Mouse (Mus musculus): ENCODE results near the gene Dlgap3. TPM values are rescaled to one million over a fixed set of nuclear protein-coding genes. Genes with fewer than 3 reads are reported as not detected.

The Dlgap3 gene
- polyA plus RNA-seq, 1 experiment from 2014 or later: 11.7 TPM

DNA sequence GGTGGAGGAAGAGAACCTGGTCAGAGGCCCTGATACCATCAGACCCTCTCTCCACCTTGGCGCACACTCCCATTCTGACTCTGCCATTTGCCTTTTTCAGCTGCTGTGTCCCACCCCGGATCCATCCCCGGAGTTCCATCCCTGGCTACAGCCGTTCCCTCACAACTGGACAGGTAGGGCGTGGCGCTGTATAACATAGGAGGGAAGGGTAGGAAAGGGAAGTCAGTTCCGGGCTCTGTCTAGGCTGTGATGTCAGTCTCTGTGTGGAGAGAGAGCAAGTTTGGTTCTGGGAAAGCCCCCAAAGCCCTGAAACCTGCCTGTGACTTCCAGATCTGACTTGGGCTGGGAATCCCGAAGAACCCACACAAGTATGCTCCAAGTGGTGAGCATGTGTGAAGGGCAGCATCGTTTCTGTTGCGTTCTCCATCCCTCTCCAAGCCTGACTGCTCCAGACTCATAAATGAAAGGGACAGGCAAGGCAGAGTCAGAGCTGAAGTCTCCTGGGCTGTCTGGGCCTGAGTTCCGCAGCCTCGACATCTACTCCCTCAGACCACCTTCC is 31.2 kb downstream of the Dlgap3 start:
- Histone ChIP-seq H3K9me3 (no peaks in the 10 kb centered on the region), H3K9ac (no peak overlapping the region), H3K36me3 (no peaks in the 10 kb centered on the region), H3K27me3 (replicated peaks) (no peaks in the 10 kb centered on the region), H3K27ac (no peak overlapping the region), H3K4me3 (no peak overlapping the region), H3K4me1 (peaks cover 9% of the 10 kb centered on the region), H3K4me2 (replicated peaks) (no peak overlapping the region)
- ATAC-seq (ENCODE audit: low FRiP score, low read depth): no peak
- WGBS: 91% methylated on average over 12 of the region's 12 CpGs

- Histone ChIP-seq H3K4me3 (no peak overlapping the region), H3K36me3 (no peaks in the 10 kb centered on the region), H3K27ac (no peak overlapping the region), H3K9ac (no peak overlapping the region), H3K9me3 (no peaks in the 10 kb centered on the region), H3K4me2 (replicated peaks) (no peak overlapping the region), H3K4me1 (peaks cover 9% of the 10 kb centered on the region), H3K27me3 (replicated peaks) (no peaks in the 10 kb centered on the region)
- no peak for ATAC-seq (ENCODE audit: low FRiP score, low read depth)
- WGBS: 68% methylated on average over 13 of the region's 13 CpGs
Measured at GRCm38 (mm10) chr4:127200769-127201617, 32.0 kb downstream of the Dlgap3 start.

- Histone ChIP-seq H3K27ac (no peak overlapping the region), H3K4me3 (no peak overlapping the region), H3K36me3 (no peaks in the 10 kb centered on the region), H3K27me3 (replicated peaks) (no peaks in the 10 kb centered on the region), H3K4me1 (peaks cover 9% of the 10 kb centered on the region), H3K9me3 (no peaks in the 10 kb centered on the region), H3K9ac (no peak overlapping the region), H3K4me2 (replicated peaks) (no peak overlapping the region)
- WGBS: 82% methylated on average over 1 of the region's 1 CpGs
- no peak for ATAC-seq (ENCODE audit: low FRiP score, low read depth)
Measured at GRCm38 (mm10) chr4:127203081-127203480, 34.1 kb downstream of the Dlgap3 start.

DNA sequence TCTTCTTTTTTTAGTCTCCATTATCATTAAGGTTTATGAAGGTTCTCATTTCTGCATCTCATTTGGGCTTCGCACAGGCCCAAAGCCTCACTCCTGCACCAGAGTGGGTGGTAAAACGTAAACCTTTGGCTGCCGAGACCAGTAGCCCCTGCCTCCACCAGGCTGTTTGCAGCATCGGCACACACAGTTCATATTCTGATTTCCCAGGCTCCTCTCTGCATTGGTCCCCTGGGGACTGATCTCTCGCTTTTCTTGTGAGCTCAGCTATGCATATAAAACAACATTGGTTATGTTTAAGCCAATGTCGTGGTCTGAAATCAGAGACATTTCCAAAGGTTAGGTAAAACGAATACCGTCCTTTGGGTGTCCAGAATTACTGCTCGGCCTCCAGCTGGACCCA is 42.3 kb downstream of the Dlgap3 start:
- H3K27me3 ChIP-seq (replicated peaks): peaks cover 17% of the 10 kb centered on the region
- no peak overlapping the region for H3K27ac ChIP-seq
- WGBS: 63% methylated on average over 9 of the region's 9 CpGs
- H3K9me3 ChIP-seq: no peaks in the 10 kb centered on the region
- no peak overlapping the region for H3K9ac ChIP-seq
- ATAC-seq (ENCODE audit: low FRiP score, low read depth): no peak
- H3K36me3 ChIP-seq: no peaks in the 10 kb centered on the region
- H3K4me2 ChIP-seq (replicated peaks): no peak overlapping the region
- peaks cover 6% of the 10 kb centered on the region for H3K4me1 ChIP-seq
- no peak overlapping the region for H3K4me3 ChIP-seq

DNA sequence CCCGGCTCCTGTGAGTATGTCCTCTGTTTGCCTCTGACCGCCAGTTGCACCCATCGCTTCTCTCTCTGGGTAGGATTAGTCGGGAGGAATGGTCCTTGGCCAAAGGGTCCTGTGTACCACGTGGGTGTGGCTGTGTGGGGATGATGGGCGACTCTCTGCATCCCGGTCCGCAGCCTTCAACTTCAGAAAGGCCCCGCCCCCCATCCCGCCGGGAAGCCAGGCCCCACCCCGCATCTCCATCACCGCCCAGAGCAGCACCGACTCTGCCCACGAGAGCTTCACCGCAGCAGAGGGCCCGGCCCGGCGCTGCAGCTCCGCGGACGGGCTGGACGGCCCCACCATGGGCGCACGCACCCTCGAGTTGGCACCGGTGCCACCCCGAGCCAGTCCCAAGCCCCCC is 45.5 kb downstream of the Dlgap3 start:
- H3K27ac ChIP-seq: no peak overlapping the region
- 16% methylated on average over 28 of the region's 28 CpGs for WGBS
- H3K9me3 ChIP-seq: no peaks in the 10 kb centered on the region
- H3K27me3 ChIP-seq (replicated peaks): peaks cover 17% of the 10 kb centered on the region
- peaks cover 6% of the 10 kb centered on the region for H3K4me1 ChIP-seq
- peak; percentile 21; the same call in 1 of the 2 replicates for ATAC-seq (ENCODE audit: low FRiP score, low read depth)
- peak overlapping the region; percentile 47 for H3K4me2 ChIP-seq (replicated peaks)
- no peaks in the 10 kb centered on the region for H3K36me3 ChIP-seq
- no peak overlapping the region for H3K9ac ChIP-seq
- H3K4me3 ChIP-seq: peak overlapping the region; percentile 21; the same call in 1 of the 2 replicates

DNA sequence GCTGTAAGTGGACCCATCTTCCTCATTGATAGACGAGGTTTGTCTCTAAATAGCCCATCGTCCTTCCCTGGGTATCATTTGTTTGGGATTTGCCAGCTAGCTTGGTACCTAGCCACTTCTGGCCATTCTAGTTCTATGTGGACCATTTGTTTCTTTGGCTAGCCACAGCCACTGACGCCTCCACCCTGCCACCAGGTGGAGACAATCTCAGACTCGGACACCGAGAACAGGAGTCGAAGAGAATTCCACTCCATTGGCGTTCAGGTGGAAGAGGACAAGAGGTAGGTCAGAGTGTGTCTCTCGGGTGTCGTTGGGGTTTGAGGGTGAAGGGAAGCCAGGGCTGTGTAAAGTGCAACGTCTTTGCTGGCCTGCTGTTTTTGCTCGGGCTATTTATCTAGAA is 46.1 kb downstream of the Dlgap3 start:
- Histone ChIP-seq H3K4me1 (peaks cover 6% of the 10 kb centered on the region), H3K4me2 (replicated peaks) (no peak overlapping the region; the same call in 1 of the 2 replicates), H3K27ac (no peak overlapping the region), H3K36me3 (no peaks in the 10 kb centered on the region), H3K4me3 (no peak overlapping the region), H3K27me3 (replicated peaks) (peaks cover 17% of the 10 kb centered on the region), H3K9ac (no peak overlapping the region), H3K9me3 (no peaks in the 10 kb centered on the region)
- no peak for ATAC-seq (ENCODE audit: low FRiP score, low read depth)
- WGBS: 63% methylated on average over 11 of the region's 11 CpGs

DNA sequence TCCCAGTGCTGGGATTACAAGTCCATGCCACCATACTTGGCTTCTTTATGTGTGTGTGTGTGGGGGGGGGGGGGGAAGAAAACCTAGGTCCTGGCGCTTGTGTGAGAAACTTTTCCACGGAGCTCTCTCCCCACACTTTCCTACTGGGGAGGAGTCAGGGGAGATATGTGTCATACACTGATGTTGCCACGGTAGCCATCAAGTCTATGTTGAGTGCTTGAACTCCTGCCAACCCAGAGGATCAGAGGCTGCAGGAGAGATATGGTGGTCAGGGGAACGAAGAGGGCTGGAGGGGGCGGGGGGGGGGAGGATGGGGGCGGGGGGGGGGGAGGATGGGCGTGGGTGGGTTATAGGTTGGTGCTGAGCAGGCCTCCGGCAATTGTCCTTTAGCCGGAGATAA is 46.8 kb downstream of the Dlgap3 start:
- H3K27me3 ChIP-seq (replicated peaks): peaks cover 17% of the 10 kb centered on the region
- H3K4me1 ChIP-seq: peaks cover 6% of the 10 kb centered on the region
- no peaks in the 10 kb centered on the region for H3K36me3 ChIP-seq
- H3K9me3 ChIP-seq: no peaks in the 10 kb centered on the region
- no peak overlapping the region for H3K4me2 ChIP-seq (replicated peaks)
- no peak overlapping the region for H3K9ac ChIP-seq
- no peak for ATAC-seq (ENCODE audit: low FRiP score, low read depth)
- H3K27ac ChIP-seq: no peak overlapping the region
- 80% methylated on average over 5 of the region's 9 CpGs for WGBS
- no peak overlapping the region for H3K4me3 ChIP-seq

GRCm38 (mm10) chr4:127216251-127216651 is 47.2 kb downstream of the Dlgap3 start:
- WGBS: 62% methylated on average over 4 of the region's 4 CpGs
- ATAC-seq (ENCODE audit: low FRiP score, low read depth): no peak
- Histone ChIP-seq H3K4me2 (replicated peaks) (no peak overlapping the region), H3K27me3 (replicated peaks) (peaks cover 17% of the 10 kb centered on the region), H3K36me3 (no peaks in the 10 kb centered on the region), H3K4me3 (no peak overlapping the region), H3K4me1 (peaks cover 6% of the 10 kb centered on the region), H3K27ac (no peak overlapping the region), H3K9me3 (no peaks in the 10 kb centered on the region), H3K9ac (no peak overlapping the region)

GRCm38 (mm10) chr4:127217048-127217447 is 48.0 kb downstream of the Dlgap3 start:
- Histone ChIP-seq H3K27ac (no peak overlapping the region), H3K4me3 (no peak overlapping the region), H3K4me2 (replicated peaks) (no peak overlapping the region), H3K9me3 (no peaks in the 10 kb centered on the region), H3K36me3 (no peaks in the 10 kb centered on the region), H3K9ac (no peak overlapping the region), H3K4me1 (peaks cover 6% of the 10 kb centered on the region), H3K27me3 (replicated peaks) (peaks cover 17% of the 10 kb centered on the region)
- no peak for ATAC-seq (ENCODE audit: low FRiP score, low read depth)
- 63% methylated on average over 11 of the region's 11 CpGs for WGBS

GRCm38 (mm10) chr4:127223291-127223690 is 54.3 kb downstream of the Dlgap3 start:
- 49% methylated on average over 10 of the region's 10 CpGs for WGBS
- Histone ChIP-seq H3K9ac (no peak overlapping the region), H3K36me3 (no peaks in the 10 kb centered on the region), H3K4me3 (no peak overlapping the region), H3K9me3 (no peaks in the 10 kb centered on the region), H3K27me3 (replicated peaks) (peaks cover 21% of the 10 kb centered on the region), H3K4me1 (peaks cover 24% of the 10 kb centered on the region), H3K4me2 (replicated peaks) (no peak overlapping the region), H3K27ac (no peak overlapping the region)
- ATAC-seq (ENCODE audit: low FRiP score, low read depth): no peak

- Histone ChIP-seq H3K4me1 (peaks cover 24% of the 10 kb centered on the region), H3K27me3 (replicated peaks) (peaks cover 21% of the 10 kb centered on the region), H3K9ac (no peak overlapping the region), H3K36me3 (no peaks in the 10 kb centered on the region), H3K4me2 (replicated peaks) (no peak overlapping the region), H3K4me3 (no peak overlapping the region), H3K9me3 (no peaks in the 10 kb centered on the region), H3K27ac (no peak overlapping the region)
- ATAC-seq (ENCODE audit: low FRiP score, low read depth): no peak
- WGBS: 50% methylated on average over 4 of the region's 4 CpGs
Measured at GRCm38 (mm10) chr4:127223755-127224154, 54.8 kb downstream of the Dlgap3 start.

DNA sequence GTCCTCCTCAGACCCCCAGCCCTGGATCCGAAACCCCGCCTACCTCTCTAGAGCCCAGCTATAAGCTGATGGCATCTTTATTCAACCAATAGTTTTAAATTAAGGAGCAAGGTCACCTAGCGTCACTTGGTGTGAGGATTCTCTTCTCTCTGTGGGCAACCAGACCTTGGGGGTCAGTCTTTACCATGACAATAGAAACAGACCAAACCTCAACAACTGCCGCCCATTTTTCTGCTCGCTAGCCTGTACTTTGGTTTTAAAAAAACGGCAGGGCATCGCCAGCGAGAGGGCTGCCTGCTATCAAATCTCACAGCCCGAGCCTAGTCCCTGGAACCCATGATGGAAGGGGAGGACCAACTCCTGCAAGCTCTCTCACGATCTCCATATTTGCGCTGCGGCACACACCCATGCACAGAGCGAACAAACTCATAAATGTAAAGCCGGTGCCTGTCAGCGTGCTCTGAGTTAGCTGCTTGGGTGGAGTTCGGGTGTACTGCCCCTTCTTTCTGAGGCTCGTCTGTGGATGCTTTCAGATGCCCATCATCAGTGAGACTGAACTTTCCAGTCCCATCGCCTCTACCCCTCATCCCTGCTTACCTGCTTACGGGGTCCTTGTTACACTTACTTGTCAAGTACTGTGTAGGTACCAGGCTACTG is 55.6 kb downstream of the Dlgap3 start:
- Histone ChIP-seq H3K4me1 (peaks cover 24% of the 10 kb centered on the region), H3K9ac (no peak overlapping the region)
- no peak for ATAC-seq (ENCODE audit: low FRiP score, low read depth)

More for the DNA sequence above, 55.6 kb downstream of the Dlgap3 start:
- peak overlapping the region; percentile 41 for H3K4me2 ChIP-seq (replicated peaks)
- WGBS: 12% methylated on average over 19 of the region's 19 CpGs
- no peaks in the 10 kb centered on the region for H3K36me3 ChIP-seq
- H3K9me3 ChIP-seq: no peaks in the 10 kb centered on the region
- no peak overlapping the region for H3K27ac ChIP-seq
- peaks cover 21% of the 10 kb centered on the region for H3K27me3 ChIP-seq (replicated peaks)
- H3K4me3 ChIP-seq: no peak overlapping the region
